Mouse (Mus musculus) adrenal gland, adult (tissue): Measurements from ENCODE around the gene Map2k4.

Experiments used
- DNase-seq, 2 experiments: peaks; one replicate each; pipeline ENCODE4 v3.0.0; 2022 to 2023; ENCODE audit warnings: low spot score in 1 of 2; ENCODE audit not compliant: inconsistent age in 2 of 2

The Map2k4 gene

DNA sequence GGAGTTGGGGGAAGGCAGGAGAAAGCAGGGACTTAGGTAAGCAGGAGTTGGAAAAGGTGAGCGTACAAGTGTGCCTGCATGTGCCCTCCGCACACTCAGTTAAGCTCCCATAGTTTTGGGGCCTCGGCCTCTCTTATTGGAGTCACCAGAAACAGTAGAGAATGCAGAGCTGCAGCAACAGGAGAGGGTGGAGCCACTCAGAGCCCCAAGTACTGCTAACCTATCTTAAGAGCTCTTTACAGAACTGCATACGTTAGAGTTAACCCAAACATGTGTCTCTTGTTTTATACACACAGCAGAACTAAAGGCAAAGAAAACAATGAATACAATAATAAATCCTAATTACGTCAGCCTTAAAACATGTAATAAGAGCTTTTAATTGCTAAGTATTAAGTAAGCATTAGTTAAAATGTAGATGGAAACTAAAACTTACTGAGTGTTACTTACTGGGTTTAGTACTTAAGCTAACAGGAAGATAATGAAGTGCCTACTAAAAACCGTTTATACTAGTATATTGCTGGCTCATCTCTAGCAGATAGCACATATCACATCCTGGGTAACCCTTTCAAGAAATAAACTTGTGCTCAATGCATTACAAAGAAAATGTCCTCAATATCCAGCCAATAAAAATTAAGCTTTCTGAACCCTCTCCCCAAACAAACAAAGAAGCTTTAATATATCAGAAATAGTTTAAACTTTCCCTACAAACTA, 14.0 kb downstream of the Map2k4 start:
- DNase-seq = no peak

DNA sequence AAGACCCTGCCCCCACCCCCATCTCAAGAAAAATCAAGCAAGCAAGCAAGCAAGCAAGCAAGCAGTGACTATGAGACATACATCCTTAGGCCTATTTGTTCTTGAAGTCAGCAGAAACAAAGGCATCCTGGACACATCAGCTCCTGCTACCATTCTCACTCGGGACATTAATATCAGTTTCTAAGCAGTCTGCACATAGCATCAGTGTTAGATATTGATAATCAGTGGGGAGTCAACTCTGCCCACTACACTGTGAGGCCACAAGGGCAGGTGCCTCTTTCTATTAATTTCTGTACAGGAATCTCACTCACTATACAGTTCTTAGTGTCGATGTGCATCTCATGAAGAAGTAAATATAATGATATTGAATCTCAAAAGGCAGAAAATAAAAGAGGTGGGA, 14.6 kb downstream of the Map2k4 start:
- no peak for DNase-seq

DNA sequence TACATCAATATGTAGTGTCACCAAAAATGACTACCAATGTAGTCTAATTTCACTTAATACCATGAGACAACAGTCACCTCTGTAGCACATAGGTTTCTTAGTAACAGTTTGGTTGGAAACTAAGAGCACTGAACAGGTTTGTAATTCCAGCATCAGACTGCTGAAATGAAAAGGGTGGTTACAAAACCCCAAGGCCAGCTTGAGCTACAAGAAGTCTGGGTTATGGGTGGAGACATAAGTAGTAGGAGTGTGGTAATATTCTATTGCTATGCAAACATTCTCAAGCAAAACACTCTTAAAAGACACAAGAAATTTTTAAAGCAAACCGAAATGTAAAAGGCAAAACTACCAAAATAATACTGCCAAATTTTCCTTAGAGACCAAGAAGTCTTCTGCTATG, 16.6 kb downstream of the Map2k4 start:
- DNase-seq = no peak

DNA sequence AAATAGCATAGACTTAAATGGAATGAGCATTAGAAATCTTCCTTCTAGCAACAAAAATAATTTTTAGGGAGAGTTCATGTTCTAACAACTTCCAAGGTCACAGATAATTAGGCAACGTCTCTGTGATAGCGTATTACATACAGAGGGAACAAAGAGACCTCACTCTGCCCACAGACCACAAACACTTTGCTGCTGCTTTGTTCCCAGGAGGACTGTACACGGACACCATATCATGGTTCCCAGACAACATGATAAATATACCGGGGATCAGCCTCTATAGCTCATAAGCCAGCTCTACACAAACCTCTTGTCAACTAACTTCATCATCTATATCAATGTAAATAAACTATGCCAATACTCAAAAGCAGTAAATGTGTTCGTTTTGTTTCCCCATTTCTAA, 18.1 kb downstream of the Map2k4 start:
- DNase-seq = no peak

DNA sequence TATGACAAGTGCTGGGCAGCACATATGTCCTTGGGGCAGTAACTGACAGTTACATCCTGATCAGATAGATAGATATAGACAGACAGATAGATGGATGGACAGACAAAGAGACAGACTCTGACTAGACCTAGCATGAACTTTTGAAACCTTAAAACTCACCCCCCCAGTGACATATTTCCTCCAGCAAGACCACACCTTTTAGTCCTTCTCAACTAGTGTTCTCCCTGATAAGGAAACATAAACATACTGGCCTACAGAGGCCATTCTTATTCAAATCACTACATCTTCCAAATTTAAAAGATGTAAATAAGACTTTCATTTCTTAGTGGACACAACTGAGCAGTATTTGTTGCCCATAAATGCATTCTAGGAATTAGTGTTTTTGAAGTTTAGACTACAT, 19.7 kb downstream of the Map2k4 start:
- DNase-seq = no peak

DNA sequence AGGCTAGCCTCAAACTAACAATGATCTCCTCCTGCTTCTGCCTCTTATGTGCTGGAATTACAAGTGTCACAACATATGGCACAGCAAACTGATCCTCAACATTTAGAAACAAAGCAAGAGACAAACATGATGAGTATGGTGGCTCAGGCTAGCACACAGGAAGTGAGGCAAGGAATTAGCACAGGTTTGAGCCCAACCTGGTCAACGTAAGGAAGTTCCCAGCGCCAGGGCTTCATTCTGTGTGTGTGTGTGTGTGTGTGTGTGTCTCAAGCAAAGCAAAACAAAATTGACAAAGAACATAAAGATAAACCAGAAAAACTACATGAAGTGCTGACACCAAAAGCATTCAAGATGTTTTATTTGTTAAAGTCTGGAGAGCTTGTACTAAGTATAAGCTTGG, 27.2 kb downstream of the Map2k4 start:
- DNase-seq = no peak

DNA sequence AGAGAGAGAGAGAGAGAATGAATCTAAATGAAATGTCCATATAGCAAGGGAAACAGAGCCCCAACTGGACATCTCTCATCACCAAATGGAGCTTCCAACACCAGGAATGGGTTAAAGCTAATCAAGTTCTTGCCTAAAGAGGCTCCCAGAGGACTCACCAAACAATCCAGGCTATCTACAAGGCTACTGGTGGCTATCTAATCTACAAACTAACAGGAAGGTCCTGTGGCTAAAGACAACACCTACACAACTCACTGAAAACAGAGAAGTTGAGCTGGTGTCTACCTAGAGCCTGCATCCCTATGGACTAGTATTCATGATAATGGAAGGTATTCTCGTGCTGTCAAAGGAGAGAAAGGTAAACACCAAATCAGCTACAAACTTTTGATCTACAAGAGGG, 28.7 kb downstream of the Map2k4 start:
- DNase-seq = no peak

DNA sequence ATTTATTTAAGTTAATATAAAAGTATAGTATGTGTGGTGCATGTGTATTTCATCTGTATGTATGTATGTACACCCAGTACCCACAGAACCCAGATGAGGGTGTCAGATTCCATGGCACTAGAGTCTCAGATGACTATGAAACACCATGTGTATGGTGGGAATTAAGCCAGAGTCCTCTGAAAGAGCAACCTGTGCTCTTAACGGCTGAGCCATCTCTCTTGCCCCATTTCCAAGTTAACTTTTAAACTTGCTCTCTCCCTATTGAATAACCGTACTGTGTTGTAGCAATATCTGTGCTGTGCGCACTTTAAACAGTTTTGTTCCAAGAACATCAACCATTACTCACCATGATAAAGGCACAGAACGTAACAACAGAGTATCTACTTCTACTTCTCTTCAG, 33.9 kb downstream of the Map2k4 start:
- DNase-seq = no peak

DNA sequence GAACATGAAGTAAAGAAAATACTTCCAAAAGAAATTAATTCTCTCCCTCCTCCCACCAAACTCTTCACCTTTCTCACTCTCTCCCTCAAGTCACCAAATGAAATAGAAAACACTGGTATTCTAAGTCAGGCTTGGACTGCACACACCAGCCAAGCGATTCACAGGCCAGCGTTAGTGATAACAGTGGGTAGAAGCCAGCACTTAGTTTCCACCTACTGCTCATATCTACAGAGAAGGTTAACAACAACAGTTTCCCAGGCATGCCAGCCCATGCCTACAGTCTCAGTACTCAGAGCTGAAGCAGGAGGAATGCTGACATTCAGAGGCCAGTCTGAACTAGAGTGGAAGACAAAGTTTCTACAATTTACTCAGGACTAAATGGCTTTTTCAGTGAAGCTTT, 34.5 kb downstream of the Map2k4 start:
- DNase-seq = no peak

DNA sequence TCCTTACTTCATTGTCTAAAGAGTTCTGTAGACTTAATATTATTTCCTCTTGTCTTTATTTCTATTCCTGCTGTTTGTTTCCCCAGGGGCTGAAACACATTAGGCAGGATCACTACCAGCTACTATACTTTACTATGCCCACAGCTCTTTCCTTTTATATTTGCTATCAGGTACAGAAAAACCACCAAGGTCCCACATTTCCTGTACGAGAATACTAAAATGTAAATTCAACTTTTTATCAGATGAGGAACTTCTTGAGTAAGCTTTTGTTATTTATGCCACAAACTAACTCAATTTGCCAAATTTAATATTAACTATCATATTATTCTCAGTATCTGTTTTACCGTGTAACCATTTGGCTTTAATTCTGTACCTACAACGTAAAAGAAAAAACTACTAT, 37.6 kb downstream of the Map2k4 start:
- no peak for DNase-seq

DNA sequence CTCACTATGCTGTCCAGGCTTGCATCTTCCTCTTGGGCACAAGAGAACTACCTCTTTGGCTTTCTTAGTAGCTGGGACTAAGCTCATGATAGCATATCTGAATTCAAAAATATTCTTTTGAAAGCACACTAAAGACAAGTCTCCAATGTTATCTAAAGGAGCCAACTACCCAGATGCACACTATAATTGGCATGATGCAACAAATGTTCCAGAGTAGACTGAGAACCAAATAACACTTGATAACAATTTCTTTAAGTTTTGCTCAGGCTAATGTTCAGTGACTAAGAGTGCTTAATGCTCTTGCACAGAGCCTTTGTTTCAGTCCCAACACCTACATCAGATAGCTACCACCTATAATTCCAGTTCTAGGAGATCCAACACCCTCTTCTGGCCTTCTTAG, 40.7 kb downstream of the Map2k4 start:
- DNase-seq = no peak

DNA sequence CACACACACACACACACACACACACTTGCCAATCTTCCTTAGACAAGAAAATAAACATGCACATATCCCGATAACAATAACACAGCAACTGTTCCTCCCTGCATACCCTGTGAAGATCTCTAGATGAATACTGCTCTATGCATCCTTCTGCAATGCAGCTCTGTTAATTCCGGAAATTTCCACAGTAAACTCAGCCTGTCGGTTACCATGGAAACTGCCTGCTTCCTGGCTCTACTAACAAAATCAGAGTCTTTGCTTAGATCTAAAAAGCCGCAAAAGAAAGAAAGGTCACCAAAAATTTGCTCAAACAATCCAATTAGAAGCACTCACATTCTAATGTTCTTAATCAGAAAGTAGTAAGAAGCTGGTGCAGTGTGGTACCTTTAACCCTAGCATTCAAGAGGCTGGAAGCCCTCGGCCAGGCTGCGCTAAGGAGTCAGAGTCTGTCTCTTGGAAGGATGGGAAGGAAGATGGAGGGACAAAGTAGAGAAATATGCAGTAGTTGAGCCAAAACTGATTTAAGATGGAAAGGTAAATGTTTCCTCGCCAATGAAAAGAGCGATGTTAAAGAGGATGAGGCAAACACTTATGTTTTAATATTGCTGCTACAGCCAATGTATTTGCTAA, 42.3 kb downstream of the Map2k4 start:
- peak in 1 of 2 experiments; percentile 61 for DNase-seq

DNA sequence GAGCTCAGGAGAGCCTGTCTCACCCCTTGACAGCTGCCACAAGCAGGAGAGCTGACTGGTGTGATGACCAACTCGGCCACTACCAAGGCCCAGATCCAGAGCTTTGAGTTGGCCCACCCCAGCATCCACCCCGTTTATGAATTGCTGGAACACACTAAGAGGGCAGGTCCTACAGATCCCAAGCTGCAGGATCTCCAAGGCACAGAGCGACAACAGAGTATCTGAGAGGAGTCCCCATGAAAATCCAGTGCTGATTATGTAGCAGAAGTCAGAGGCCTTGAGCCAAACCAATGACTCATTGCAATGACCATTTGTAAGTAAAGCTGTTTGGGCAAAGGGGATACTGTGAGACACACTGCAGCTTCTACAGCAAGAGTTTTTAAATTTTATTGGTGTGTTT, 44.2 kb downstream of the Map2k4 start:
- DNase-seq = peak; percentile 57 to 88

DNA sequence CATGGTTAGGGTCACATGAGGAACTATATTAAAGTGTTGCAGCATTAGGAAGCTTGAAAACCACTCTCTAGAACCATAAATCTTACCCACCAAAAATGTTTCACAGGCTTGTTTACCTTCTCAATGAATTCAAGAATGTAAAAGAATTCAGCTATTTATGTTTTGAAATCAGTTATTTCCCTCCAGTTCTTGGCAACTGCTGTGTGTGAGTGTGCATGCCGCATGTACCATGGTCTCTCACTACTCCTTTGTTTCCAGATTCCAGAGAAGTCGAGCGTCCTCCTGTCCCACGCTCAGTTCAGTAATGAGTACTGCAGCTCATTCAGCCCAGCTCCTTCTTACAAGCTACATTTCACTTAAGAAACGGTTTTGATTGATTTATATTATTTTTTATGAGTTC, 47.3 kb downstream of the Map2k4 start:
- no peak for DNase-seq

DNA sequence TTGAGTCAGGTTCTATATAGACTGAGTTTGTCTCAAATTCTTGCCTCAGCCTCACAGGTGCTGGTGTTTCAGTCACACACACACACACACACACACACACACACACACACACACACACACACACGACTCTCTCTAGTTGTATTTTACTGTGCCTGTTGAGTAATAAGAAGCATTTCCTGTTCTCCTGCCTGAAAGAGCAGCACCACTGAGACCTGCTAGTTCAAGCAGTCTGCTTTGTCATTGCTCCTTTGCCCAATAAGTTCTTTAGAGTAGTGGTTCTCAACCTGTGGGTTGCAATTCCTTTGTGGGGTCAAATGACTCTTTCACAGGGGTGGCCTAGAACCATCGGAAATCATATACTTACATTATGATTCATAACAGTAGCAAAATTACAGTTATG, 47.7 kb downstream of the Map2k4 start:
- no peak for DNase-seq

DNA sequence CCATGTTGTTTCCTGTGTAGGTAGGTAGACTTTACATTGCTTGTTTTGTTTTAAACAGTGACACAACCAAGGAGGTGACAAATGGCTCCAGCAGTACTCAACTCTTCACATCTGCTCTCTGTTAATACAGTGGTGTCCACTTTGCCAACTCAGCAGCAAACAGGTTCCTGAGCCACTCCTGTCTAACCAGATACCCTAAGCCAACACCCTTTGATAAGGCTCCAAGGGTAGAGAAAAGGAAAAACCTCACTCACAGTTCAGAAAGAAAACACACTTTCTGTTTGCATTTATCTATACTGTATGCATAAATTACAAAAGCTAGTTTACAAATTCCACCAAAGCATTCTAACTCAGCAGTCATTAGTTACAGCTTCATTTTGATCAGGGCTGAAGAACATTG, 48.2 kb downstream of the Map2k4 start:
- no peak for DNase-seq

DNA sequence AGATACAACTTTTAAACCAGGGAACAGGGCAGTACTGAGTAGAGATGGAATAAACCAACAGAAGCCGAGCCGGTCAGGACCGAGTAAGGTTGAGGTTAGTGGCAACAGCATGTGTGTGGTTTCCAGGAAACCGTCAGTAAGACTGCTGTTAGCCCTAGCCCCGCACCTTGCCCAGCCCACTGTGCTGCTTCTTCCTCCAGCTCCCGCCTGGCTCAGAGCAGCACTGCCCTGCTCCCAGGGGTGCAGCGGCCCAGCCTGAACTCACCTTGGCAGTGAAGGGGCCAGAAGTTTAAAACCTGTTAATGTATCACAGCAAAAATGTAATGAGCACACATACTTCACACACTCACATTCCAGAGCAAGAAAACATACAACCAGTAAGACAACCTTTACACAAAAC, 53.4 kb downstream of the Map2k4 start:
- no peak for DNase-seq

DNA sequence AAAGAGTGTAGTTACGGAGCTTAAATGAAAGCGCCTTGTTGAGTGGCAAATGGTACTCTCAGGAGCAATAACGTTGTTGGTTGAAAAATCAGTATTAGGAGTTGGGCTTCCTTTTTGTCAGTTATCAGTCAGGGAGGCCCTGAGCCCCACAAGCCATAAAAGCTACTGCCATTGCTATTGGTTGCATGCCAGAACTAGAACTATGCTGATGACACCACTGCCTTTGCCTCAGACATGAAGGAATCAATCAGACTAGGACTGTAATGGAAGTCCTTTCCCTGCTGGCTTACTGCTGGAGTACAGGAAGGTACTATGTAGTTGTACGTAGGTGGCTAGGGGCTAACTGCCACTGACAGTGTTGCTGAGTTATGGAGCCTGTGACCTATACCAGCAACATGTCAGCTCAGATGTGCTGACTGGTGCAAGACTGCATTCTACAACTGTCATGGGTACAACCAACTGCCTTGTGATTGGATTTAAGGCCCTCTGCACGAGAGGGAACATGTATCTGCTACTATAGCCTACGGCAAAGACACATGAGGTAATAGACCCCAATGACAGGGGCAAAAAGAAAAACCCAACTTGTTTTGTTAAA, 58.4 kb downstream of the Map2k4 start:
- peak in 1 of 2 experiments; percentile 66 for DNase-seq

DNA sequence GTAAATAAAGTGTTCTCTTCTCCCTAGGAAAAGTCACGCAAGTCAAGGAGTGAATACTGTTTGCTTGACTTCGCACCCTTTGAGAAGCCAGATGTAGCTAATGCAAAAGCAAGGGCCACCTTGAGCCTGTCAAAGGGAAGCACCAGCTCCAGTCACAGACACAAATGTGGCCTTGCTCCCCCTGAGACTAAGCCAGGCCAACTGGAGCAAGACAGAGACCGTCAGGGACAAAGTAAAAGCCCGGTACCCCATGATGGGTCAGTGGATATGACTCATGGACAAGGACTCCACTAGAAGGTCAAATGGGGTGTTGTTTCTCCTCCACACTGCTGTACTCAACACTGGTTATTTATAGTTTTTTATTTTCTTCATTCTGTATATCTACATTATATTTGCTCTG, 59.2 kb downstream of the Map2k4 start:
- DNase-seq = peak; percentile 73 to 89

DNA sequence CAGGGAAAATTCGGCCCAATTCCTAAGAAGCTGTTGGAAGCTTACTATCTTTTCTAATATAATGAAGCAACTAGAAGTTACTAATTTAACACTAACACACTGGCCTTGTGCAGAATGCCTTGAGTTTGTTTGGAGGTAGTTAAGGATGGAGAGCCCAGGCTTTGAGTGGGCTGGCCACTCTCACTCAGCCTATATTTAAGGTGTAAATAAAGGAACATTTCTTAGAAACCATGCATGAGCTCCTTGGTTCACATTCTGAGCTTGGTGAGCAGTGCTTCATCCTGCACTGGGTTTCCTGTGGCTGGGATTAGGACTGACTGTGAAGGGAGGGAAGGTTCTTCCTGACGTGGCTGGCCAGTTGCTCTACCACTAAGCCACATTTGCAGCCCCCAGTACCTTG, 64.4 kb downstream of the Map2k4 start:
- no peak for DNase-seq

DNA sequence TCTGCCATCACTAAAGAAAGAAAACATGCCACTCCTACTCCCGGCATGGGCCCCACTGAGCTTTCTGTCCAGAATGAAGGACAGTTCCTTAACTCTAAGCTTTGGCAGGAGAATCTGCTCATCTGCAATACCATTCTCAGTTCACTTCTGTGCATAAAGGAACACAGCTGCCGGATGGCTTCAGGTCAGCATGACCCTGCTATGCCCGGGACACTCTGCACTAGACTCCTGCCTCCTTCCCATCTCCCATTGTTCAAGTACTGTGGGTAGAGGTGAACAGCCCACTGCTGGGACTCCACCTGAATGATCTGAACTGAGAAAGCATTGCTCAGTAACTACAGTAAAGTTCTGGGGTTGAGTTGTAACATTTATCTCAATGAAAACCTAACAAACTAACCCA, 66.5 kb downstream of the Map2k4 start:
- peak in 1 of 2 experiments; percentile 26 for DNase-seq

DNA sequence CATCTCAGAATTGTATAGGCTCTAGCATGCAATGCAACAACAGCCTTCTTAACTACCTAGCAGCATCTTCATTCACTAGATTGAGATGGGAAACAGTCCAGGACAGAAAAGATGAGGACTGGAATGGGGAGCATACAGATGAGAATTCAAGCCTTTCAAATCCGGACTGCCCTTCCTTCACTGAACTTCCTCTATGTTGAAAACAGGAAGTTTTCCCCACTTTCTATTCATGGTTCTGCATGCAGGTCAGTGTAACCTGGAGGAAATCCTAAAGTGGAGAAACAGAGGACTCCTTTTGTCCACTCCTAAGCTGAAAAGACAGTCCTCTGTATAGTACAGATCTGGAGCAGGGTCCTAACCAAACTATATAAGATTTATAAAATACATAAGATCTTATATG, 68.1 kb downstream of the Map2k4 start:
- DNase-seq = no peak

DNA sequence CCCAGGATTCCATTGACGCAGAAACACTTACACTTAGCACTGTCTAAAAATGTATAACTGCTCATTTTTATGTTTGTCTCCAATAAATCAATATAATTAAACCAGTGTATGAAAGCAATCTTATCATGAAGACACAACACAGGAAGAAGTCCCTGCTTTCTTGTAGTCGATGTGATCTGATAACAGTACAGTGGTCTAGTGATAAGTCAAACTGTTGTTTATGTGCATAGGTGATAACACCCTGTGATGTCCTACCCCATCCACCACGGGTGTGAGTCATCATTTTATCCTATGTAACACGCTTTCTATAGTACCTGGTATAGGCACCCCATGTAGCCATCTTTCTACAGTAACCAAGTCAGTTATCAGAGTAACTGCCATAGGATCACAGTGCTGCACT, 74.3 kb downstream of the Map2k4 start:
- no peak for DNase-seq
